ENCODE assay signal across 18 mouse cellular contexts in the genomic region with DNA sequence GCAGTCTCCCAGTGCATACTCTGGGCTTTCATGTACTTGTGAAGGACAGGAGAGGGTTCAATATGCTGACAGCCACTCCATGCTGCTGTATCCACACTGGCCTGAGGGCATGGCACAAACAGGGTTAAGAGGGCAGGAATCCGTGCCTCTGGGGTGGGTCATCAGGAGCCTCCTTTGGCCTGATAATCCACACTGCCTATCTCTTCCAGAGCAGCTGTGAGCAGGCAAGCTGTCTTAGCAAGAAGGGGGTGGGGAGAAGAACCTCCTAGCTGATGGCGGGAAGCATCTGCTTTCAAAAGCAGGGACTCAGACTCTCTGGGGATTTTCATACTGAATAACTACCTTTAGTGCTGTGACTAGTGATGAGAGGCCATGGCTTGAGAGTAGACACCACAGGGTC. TPM values are rescaled to one million over a fixed set of nuclear protein-coding genes. Genes with fewer than 3 reads are reported as not detected.
DNase-seq lines count a peak whose midpoint lies in the region; ATAC-seq lines count a peak whose summit lies in the region.
"Had no signal": no experiment of that assay in that cellular context is flagged by ENCODE, and none has a peak within 500 bp of the region (broad histone marks: within the 10 kb centered on the region; RNA-seq: fewer than 3 reads in every experiment).

No protein-coding gene starts in this region.

- 0 out of 2 replicates have a peak, but pooled peaks cover 2% of the 10 kb centered on the region for H3K36me3 ChIP-seq in heart, embryonic 13.5 days
- H3K36me3 ChIP-seq in liver, embryonic 11.5 days (ENCODE audit: control insufficient read depth, insufficient read depth, low read length), result no peaks in the 10 kb centered on the region

- H3K27me3 ChIP-seq in heart, embryonic 13.5 days (replicated peaks), result no peaks in the 10 kb centered on the region
- H3K27me3 ChIP-seq in liver, embryonic 11.5 days (replicated peaks; ENCODE audit: control insufficient read depth, insufficient read depth, low read length), result no peaks in the 10 kb centered on the region
- H3K27me3 ChIP-seq: forebrain, embryonic 13.5 days had no signal

- no peaks in the 10 kb centered on the region for H3K9me3 ChIP-seq in heart, embryonic 13.5 days
- H3K9me3 ChIP-seq in liver, embryonic 11.5 days (ENCODE audit: control insufficient read depth, low read length), result no peaks in the 10 kb centered on the region
- H3K9me3 ChIP-seq: forebrain, embryonic 13.5 days had no signal

- H3K4me3 ChIP-seq in heart, embryonic 13.5 days, result no peak overlapping the region
- peak overlapping the region; percentile 6; the same call in 1 of the 2 replicates for H3K4me3 ChIP-seq in liver, embryonic 11.5 days (ENCODE audit: low read depth, low read length)
- H3K4me3 ChIP-seq: forebrain, embryonic 13.5 days had no signal

- WGBS in heart, embryonic 13.5 days, result 27% methylated on average over 2 of the region's 2 CpGs
- 19% methylated on average over 2 of the region's 2 CpGs for WGBS in liver, embryonic 11.5 days

- intact Hi-C loops in heart, postnatal 25 days (cut with DNase I), result no loop called here

- no peak overlapping the region for H3K27ac ChIP-seq in heart, embryonic 13.5 days (replicated peaks)
- H3K27ac ChIP-seq in liver, embryonic 11.5 days (ENCODE audit: low read depth, low read length), result peak overlapping the region; percentile 99
- H3K27ac ChIP-seq: forebrain, embryonic 13.5 days had no signal

- H3K4me2 ChIP-seq in heart, embryonic 13.5 days, result no peak overlapping the region
- peak overlapping the region; percentile 47 for H3K4me2 ChIP-seq in liver, embryonic 11.5 days
- H3K4me2 ChIP-seq: forebrain, embryonic 13.5 days; midbrain, embryonic 11.5 days had no signal

- H3K9ac ChIP-seq in heart, embryonic 13.5 days, result no peak overlapping the region; the same call in 1 of the 2 replicates
- H3K9ac ChIP-seq in liver, embryonic 11.5 days (ENCODE audit: low read depth, low read length), result peak overlapping the region; percentile 64
- H3K9ac ChIP-seq: forebrain, embryonic 13.5 days had no signal

- peaks cover 11% of the 10 kb centered on the region for H3K4me1 ChIP-seq in heart, embryonic 13.5 days
- peaks cover 49% of the 10 kb centered on the region for H3K4me1 ChIP-seq in liver, embryonic 11.5 days (replicated peaks; ENCODE audit: control insufficient read depth, insufficient read depth, low read length)
- H3K4me1 ChIP-seq: forebrain, embryonic 13.5 days had no signal

- ATAC-seq in heart, embryonic 13.5 days (ENCODE audit: extremely low read depth, insufficient number of reproducible peaks, low FRiP score, low TSS enrichment), result peak; percentile 37; the same call in 1 of the 2 replicates
- ATAC-seq in liver, embryonic 11.5 days (replicated peaks; ENCODE audit: low FRiP score), result peak; percentile 80
- ATAC-seq: activated CD4-positive, CD25-positive, alpha-beta regulatory T cell, adult 4 months; forebrain, embryonic 13.5 days had no signal

- no peak for DNase-seq in heart, postnatal 25 days (ENCODE audit: low spot score)
- peak; percentile 82 for DNase-seq in c-Kit-negative CD71-positive TER-119-positive erythroid progenitor cells, embryonic 14.5 days (ENCODE audit: low read depth, low spot score)
- no peak for DNase-seq in liver, embryonic 11.5 days (ENCODE audit: low spot score)
- DNase-seq in spleen, postnatal 10 days (ENCODE audit: low spot score in 2 of 2), result peak; percentile 69 to 78
- no peak for DNase-seq in layer of hippocampus, postnatal 14 days (ENCODE audit: low spot score in 2 of 2)
- no peak for DNase-seq in right cerebral cortex, postnatal 10 days (ENCODE audit: low spot score in 2 of 2)
- DNase-seq in urinary bladder, postnatal 10 days (ENCODE audit: low spot score), result no peak
- DNase-seq: cerebellum, adult 9-10 months; gastrocnemius, postnatal 10 days; kidney, adult 8-10 months; layer of hippocampus, adult 9-11 months; lung, postnatal 10 days; right cerebral cortex, postnatal 4 days; thymus, postnatal 14 days had no signal

RNA-seq across cellular contexts. Expression of a gene that starts 14.3 kb away (rescaled TPM):
- 23.6 and 24.3 TPM in 2 replicates for polyA plus RNA-seq in heart, embryonic 13.5 days (2015; fragmentation: Nextera tagmentation; extraction: Ambion mirVana)
- 10 to 100 TPM; 25.7 to 27.6 TPM for total RNA-seq in heart, postnatal 25 days (2021)
- 39.0 and 40.8 TPM in 2 replicates for polyA plus RNA-seq in liver, embryonic 11.5 days (2014; fragmentation: Nextera tagmentation; extraction: Ambion mirVana)
- total RNA-seq in layer of hippocampus, postnatal 14 days (2021), result 10 to 100 TPM; 19.7 to 20.8 TPM

RNA-seq across cellular contexts. Expression of a gene that starts 28.2 kb away (rescaled TPM):
- polyA plus RNA-seq in heart, embryonic 13.5 days (2015; fragmentation: Nextera tagmentation; extraction: Ambion mirVana), result 71.8 and 83.9 TPM in 2 replicates
- 10 to 100 TPM; 59.3 to 61.2 TPM for total RNA-seq in heart, postnatal 25 days (2021)
- 44.8 TPM in 2 replicates for polyA plus RNA-seq in liver, embryonic 11.5 days (2014; fragmentation: Nextera tagmentation; extraction: Ambion mirVana)
- 100 to 1,000 TPM; 109 to 122 TPM for total RNA-seq in layer of hippocampus, postnatal 14 days (2021)

RNA-seq across cellular contexts. Expression of a gene that starts 28.6 kb away (rescaled TPM):
- polyA plus RNA-seq in heart, embryonic 13.5 days (2015; fragmentation: Nextera tagmentation; extraction: Ambion mirVana), result 16.5 and 17.7 TPM in 2 replicates
- 10 to 100 TPM; 10.8 to 12.3 TPM for total RNA-seq in heart, postnatal 25 days (2021)
- polyA plus RNA-seq in liver, embryonic 11.5 days (2014; fragmentation: Nextera tagmentation; extraction: Ambion mirVana), result 13.9 and 17.3 TPM in 2 replicates
- 10 to 100 TPM; 26.7 to 30.7 TPM for total RNA-seq in layer of hippocampus, postnatal 14 days (2021)

RNA-seq across cellular contexts. Expression of a gene that starts 33.8 kb away (rescaled TPM):
- 13.2 and 14.1 TPM in 2 replicates for polyA plus RNA-seq in heart, embryonic 13.5 days (2015; fragmentation: Nextera tagmentation; extraction: Ambion mirVana)
- total RNA-seq in heart, postnatal 25 days (2021), result 1 to 10 TPM; 3.2 to 4.4 TPM
- polyA plus RNA-seq in liver, embryonic 11.5 days (2014; fragmentation: Nextera tagmentation; extraction: Ambion mirVana), result 23.8 and 24.9 TPM in 2 replicates
- total RNA-seq in layer of hippocampus, postnatal 14 days (2021), result 10 to 100 TPM; 11.2 to 11.3 TPM

Comparison
In these comparisons a context has a peak if more than half of its experiments do, and no peak if none do; other contexts are left out.
1. DNase-seq: peak in c-Kit-negative CD71-positive TER-119-positive erythroid progenitor cells, embryonic 14.5 days (single experiment) and spleen, postnatal 10 days (2 of 2); none in heart, postnatal 25 days (single experiment), liver, embryonic 11.5 days (single experiment), layer of hippocampus, postnatal 14 days (0 of 2), right cerebral cortex, postnatal 10 days (0 of 2) and urinary bladder, postnatal 10 days (single experiment).